Mouse (Mus musculus) spleen, adult 2 months (tissue): Measurements from ENCODE around the gene Tmem256.

Source experiments
- CTCF ChIP-seq: fragments of 200-500 bp; IDR thresholded peaks from 2 replicates; pipeline ENCODE4 v1.5.1; 2011; ENCODE audit warnings: mild to moderate bottlenecking, inconsistent platforms; ENCODE audit not compliant: insufficient read depth, insufficient read length, insufficient replicate concordance; ENCODE audit errors: extremely low read depth
- POLR2A ChIP-seq: fragments of 200-500 bp; IDR thresholded peaks from 2 replicates; pipeline ENCODE4 v1.6.1; 2011; ENCODE audit warnings: low read depth, low read length, inconsistent platforms

DNA sequence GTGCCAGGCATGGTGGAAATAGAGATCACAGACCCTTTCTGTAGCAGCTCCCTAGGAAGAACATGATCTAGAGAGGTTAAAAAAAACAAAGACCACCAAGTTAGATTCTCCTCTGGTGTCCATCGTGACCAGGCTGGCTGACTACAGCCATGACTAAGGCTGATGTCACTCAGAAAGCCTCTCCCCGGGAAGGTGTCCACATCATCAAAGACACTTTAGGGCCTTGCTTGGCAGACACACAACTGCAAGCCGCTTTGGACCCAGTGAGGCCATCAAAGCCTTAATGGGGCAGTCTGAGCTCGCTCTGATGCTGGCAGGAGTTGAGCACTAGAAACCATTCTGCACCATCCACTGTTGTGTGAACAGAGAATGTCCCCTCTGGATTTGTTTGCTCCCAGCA, 34.1 kb downstream of the Tmem256 start:
- no peak for TF ChIP-seq CTCF
- TF ChIP-seq POLR2A = no peak
